Mouse (Mus musculus) macrophage (primary cell): ENCODE data around the gene Birc5. TPM values are rescaled to one million over a fixed set of nuclear protein-coding genes. Genes with fewer than 3 reads are reported as not detected.
"Not testable (repeated sequence)": the region's sequence is repeated elsewhere in the genome, so short reads cannot be mapped to it uniquely, and the experiment has no call there.

ENCODE experiments used
- H3K27ac ChIP-seq: fragments of 350-480 bp; formaldehyde crosslinking; 2 replicates; pipeline ENCODE4 v1.9.0; 2021
- H3K36me3 ChIP-seq: fragments of 350-480 bp; formaldehyde crosslinking; 2 replicates; pipeline ENCODE4 v1.9.0; 2021; ENCODE audit errors: inconsistent target
- H3K4me3 ChIP-seq: fragments of 350-480 bp; formaldehyde crosslinking; 2 replicates; pipeline ENCODE4 v1.9.0; 2021; ENCODE audit errors: inconsistent target
- H3K79me2 ChIP-seq: fragments of 350-480 bp; formaldehyde crosslinking; 2 replicates; pipeline ENCODE4 v1.9.0; 2021; ENCODE audit errors: inconsistent target
- WGBS: methylation state at CpG from one replicate; pipeline ENCODE4 v1.1.7; 2026; ENCODE audit warnings: inconsistent platforms; ENCODE audit not compliant: missing documents; 5-methylcytosine and 5-hydroxymethylcytosine counted together
- polyA plus RNA-seq: library from polyadenylated mRNA; stranded (reverse); fragments of 250-400 nt; gene quantifications from 3 replicates; pipeline ENCODE4 v1.2.4, GENCODE M21; 2018; ENCODE audit warnings: inconsistent platforms
- total RNA-seq, 78 experiments: library from RNA; depleted of rRNA; stranded (reverse); fragments of 250-400 nt; gene quantifications; 1 replicate in 9 of 78; 2 replicates in 24 of 78; 3 replicates in 43 of 78; 4 replicates in 2 of 78; pipeline ENCODE4 v1.2.4; 2018; ENCODE audit warnings: inconsistent platforms in 56 of 78

The Birc5 gene
- total RNA-seq (2018; cell fraction: chromatin; rRNA removed): 10 to 100 TPM in 2 of 26 experiments, 1 to 10 TPM in 23, under 1 TPM in 1; 0.80 to 16.5 (median 4.9) TPM
- total RNA-seq (2018; cell fraction: cytosol; rRNA removed): 10 to 100 TPM in 3 of 26 experiments, 1 to 10 TPM in 23; 1.3 to 12.6 (median 4.6) TPM
- 10 to 100 TPM in 1 of 26 experiments, 1 to 10 TPM in 25; 1.6 to 19.6 (median 3.5) TPM for total RNA-seq (2018; cell fraction: nucleus; rRNA removed)
- polyA plus RNA-seq: 1.7 to 21.0 TPM (median 16.6 TPM) in 3 replicates

- WGBS: 2% methylated on average over 41 of the region's 51 CpGs
- Histone ChIP-seq H3K27ac (peak within 1 kb of the TSS; percentile 94), H3K4me3 (peak within 1 kb of the TSS; percentile 88), H3K36me3 (no peaks in the 10 kb centered on the region), H3K79me2 (peaks cover 50% of the 10 kb centered on the region)
Observed at GRCm38 (mm10) chr11:117848985-117849671, at the start of gene Birc5. TSS of gene Birc5 (plus strand) at chr11:117849251.

DNA sequence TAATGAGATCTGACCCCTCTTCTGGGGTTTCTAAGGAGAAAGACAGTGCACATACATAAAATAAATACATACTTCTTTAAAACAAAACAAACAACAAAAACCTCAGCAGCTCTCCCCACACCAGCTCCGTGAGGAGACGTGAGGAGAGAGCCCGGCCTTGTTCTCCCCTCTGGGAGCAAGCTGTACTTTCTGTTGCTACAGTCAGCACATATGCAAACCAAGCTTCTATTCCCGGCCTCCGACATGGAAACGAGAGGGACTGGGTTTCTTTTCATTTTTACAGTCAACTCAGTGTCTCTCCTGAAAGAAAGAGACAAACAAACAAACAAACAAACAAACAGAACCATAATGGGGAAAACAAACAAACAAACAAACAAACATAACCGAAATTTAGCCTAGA is 49.0 kb upstream of the Birc5 start:
- no peak overlapping the region for H3K27ac ChIP-seq
- H3K79me2 ChIP-seq: no peaks in the 10 kb centered on the region
- H3K4me3 ChIP-seq: no peak overlapping the region
- 90% methylated on average over 6 of the region's 7 CpGs for WGBS
- no peaks in the 10 kb centered on the region for H3K36me3 ChIP-seq

DNA sequence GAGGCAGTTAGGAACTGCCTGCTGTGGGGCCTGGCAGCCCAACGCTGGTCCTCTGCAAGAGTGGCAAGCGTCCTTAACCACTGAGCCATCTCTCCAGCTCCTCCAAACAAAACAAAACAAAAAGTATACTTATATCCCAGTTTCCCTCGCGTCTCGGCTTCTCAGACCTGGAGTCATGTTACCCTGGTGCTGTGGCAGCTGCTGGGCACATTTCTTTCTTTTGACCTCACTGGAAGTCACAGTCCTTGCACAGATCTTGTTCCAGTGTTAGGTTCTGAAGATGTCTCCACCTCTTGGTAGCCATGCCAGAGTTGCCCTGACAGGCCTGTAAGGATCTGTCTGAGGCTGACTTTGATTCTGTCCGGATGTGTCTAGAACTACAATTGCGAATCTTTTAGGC is 47.4 kb upstream of the Birc5 start:
- no peaks in the 10 kb centered on the region for H3K79me2 ChIP-seq
- H3K36me3 ChIP-seq: no peaks in the 10 kb centered on the region
- no peak overlapping the region for H3K27ac ChIP-seq
- 94% methylated on average over 7 of the region's 7 CpGs for WGBS
- no peak overlapping the region for H3K4me3 ChIP-seq

DNA sequence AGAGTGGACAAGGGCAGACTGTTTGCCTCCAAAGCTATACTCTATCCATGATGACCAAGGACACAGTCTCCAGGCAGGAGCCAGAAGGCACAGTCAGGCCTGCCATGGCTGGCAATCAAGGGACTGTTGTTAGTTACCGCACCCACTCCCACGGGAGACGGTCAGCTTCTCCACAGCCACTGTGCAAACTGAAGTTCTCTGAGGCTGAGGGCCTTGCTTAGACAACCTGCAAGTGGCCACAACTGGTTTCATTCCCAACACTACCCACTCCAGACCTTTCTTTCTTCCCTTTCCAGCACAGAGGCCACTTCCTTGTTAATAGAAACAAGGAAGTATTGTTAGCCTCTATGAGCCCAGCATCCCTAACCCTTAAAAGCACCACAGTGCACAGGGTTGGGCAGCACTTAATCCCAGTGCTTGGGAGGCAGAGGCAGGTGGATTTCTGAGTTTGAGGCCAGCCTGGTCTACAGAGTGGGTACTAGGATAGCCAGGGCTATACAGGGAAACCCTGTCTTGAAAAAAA is 45.8 kb upstream of the Birc5 start:
- Histone ChIP-seq H3K36me3 (no peaks in the 10 kb centered on the region), H3K27ac (peak overlapping the region; percentile 17; the same call in 1 of the 2 replicates), H3K4me3 (no peak overlapping the region), H3K79me2 (no peaks in the 10 kb centered on the region)
- WGBS: 78% methylated on average over 3 of the region's 3 CpGs

- peaks cover 20% of the 10 kb centered on the region for H3K79me2 ChIP-seq
- no peak overlapping the region for H3K4me3 ChIP-seq
- no peaks in the 10 kb centered on the region for H3K36me3 ChIP-seq
- 97% methylated on average over 6 of the region's 6 CpGs for WGBS
- no peak overlapping the region for H3K27ac ChIP-seq
Observed at GRCm38 (mm10) chr11:117806781-117807180, 42.3 kb upstream of the Birc5 start.

DNA sequence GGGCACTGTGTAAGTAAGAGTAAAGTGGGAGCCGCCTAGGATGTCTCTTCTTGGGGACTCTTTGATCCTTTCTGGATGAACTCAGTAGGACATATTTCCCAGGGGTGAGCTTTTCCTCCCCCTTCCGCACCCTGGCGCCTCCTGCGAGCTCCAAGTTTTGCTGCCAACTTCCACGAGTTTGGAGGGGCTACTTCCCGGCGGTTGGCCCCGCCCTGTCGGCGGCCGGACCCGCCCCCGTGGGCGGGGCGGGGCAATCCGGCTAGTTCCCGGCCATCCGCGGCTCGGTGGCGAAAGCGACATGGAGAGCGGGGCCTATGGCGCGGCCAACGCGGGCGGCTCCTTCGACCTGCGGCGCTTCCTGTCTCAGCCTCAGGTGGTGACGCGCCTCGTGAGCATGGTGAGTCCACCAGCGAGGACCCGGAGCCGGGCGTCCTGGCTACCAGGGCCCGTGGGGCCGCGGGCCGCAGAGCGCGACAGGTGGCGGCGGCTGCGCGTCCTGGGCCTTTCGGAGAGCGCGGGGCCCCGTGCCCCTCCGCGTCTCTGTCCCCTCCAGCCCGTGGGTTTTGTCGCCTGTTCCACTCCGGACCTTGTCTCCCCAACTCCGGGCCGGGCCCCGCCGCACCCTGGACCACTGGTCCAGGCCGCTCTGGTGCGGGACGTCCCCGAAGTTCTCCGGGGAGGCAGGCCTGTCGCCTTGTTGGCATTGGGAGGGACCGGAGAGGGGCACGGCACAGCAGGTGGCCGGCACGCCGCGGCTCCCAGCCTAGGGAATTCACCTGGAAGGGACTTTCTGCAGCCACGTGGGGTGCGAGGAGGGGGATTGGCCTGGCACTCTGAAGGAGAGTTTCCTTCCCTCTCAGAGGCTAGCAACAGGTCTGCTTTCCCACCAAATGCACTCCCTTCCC is 39.4 kb upstream of the Birc5 start, which contains the start of the genes Gm20708 and Syngr2:
Gene Gm20708, plus strand, starts transcription at position 262 of the 905 bp plus-strand sequence.
Gene Syngr2, plus strand, starts transcription at position 262 of the 905 bp plus-strand sequence.
- 2% methylated on average over 57 of the region's 75 CpGs for WGBS
- peak within 1 kb of the TSS; percentile 95 for H3K4me3 ChIP-seq
- H3K79me2 ChIP-seq: peaks cover 48% of the 10 kb centered on the region
- H3K36me3 ChIP-seq: peaks cover 21% of the 10 kb centered on the region; the same call in 1 of the 2 replicates
- H3K27ac ChIP-seq: peak within 1 kb of the TSS; percentile 75

- Histone ChIP-seq H3K36me3 (peaks cover 26% of the 10 kb centered on the region; the same call in 1 of the 2 replicates), H3K27ac (peak overlapping the region; percentile 75)
- WGBS: under 1% methylated on average over 21 of the region's 21 CpGs
Observed at GRCm38 (mm10) chr11:117810401-117811046, 38.5 kb upstream of the Birc5 start.

GRCm38 (mm10) chr11:117813867-117814266 is 35.2 kb upstream of the Birc5 start:
- peaks cover 49% of the 10 kb centered on the region for H3K36me3 ChIP-seq
- no peak overlapping the region for H3K27ac ChIP-seq
- WGBS: 64% methylated on average over 5 of the region's 5 CpGs
- H3K4me3 ChIP-seq: no peak overlapping the region
- peaks cover 91% of the 10 kb centered on the region for H3K79me2 ChIP-seq

More at GRCm38 (mm10) chr11:117810401-117811046, 38.5 kb upstream of the Birc5 start:
- H3K79me2 ChIP-seq: peaks cover 57% of the 10 kb centered on the region
- H3K4me3 ChIP-seq: peak overlapping the region; percentile 95

- Histone ChIP-seq H3K79me2 (peaks cover 100% of the 10 kb centered on the region), H3K36me3 (peaks cover 55% of the 10 kb centered on the region), H3K27ac (no peak overlapping the region), H3K4me3 (no peak overlapping the region)
- WGBS: 57% methylated on average over 6 of the region's 6 CpGs
Observed at GRCm38 (mm10) chr11:117814704-117815366, 34.2 kb upstream of the Birc5 start.

DNA sequence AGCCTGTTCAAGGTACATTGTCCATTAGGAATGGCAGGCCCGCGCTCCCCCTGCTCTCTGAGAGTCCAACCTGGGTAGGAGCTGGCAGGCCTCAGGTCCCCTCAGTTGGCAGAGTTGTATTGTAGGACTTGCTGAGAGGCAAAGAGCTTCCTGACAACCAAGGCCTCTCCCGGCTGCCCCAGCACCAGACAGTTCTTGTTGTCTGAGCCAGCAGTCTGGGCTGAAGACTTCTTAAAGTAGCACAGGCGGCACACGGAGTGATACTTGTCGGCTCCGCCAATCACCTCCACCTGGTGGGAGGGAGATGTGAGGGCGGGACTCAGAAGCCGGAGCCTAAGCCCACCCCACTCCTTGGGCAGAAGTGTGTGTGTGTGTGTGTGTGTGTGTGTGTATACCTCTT is 33.2 kb upstream of the Birc5 start:
- Histone ChIP-seq H3K79me2 (peaks cover 100% of the 10 kb centered on the region), H3K36me3 (peaks cover 55% of the 10 kb centered on the region)
- WGBS: 94% methylated on average over 6 of the region's 9 CpGs
- not testable (repeated sequence) for H3K27ac ChIP-seq, H3K4me3 ChIP-seq

DNA sequence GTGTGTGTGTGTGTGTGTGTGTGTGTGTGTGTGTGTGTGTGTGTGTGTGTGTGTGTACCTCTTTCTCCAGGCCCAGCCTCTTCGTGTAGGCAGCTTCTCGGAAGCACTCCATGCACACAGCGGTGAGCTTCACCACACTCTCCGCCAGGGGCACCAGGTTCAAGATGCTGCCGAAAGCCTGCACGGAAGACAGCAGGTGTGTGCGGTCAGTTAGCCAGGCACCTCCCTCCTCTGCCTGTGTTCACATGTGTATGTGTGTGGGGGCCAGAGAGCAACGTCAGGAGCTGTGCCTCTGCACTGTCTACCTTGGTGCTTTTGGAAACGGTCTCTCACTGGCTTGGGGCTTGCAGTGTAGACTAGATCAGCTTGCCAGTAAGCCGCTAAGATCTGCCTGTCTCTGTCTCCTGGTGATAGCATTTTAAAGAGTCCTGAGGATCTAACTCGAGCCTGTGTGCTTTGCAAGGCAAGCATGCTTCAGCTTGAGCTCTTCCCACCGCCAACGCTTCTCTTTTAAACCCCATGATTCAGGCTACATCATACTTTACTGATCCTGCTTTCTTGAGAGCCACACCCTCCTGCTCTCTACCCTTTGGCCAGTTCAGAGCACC is 32.6 kb upstream of the Birc5 start:
- Histone ChIP-seq H3K4me3 (no peak overlapping the region), H3K79me2 (peaks cover 100% of the 10 kb centered on the region), H3K36me3 (peaks cover 55% of the 10 kb centered on the region), H3K27ac (no peak overlapping the region)
- WGBS: 92% methylated on average over 9 of the region's 13 CpGs

GRCm38 (mm10) chr11:117819095-117819494 is 30.0 kb upstream of the Birc5 start:
- no peak overlapping the region for H3K27ac ChIP-seq
- peaks cover 100% of the 10 kb centered on the region for H3K79me2 ChIP-seq
- WGBS: 88% methylated on average over 8 of the region's 8 CpGs
- peaks cover 40% of the 10 kb centered on the region for H3K36me3 ChIP-seq
- H3K4me3 ChIP-seq: no peak overlapping the region

- Histone ChIP-seq H3K79me2 (peaks cover 96% of the 10 kb centered on the region), H3K4me3 (no peak overlapping the region), H3K27ac (no peak overlapping the region), H3K36me3 (peaks cover 30% of the 10 kb centered on the region)
- WGBS: 96% methylated on average over 7 of the region's 7 CpGs
Observed at GRCm38 (mm10) chr11:117820173-117820572, 28.9 kb upstream of the Birc5 start.
